Mouse (Mus musculus) liver, postnatal 0 days (tissue): ENCODE measurements around the gene 4930432K21Rik.

Experiments used
- CTCF ChIP-seq: sonication (generic); IDR thresholded peaks from 2 replicates; pipeline ENCODE4 v1.5.1; 2016; ENCODE audit warnings: antibody characterized with exemption, low read depth
- EP300 ChIP-seq: IDR thresholded peaks from 2 replicates; pipeline ENCODE4 v1.6.1; 2016; ENCODE audit warnings: antibody characterized with exemption, low read depth, mild to moderate bottlenecking

DNA sequence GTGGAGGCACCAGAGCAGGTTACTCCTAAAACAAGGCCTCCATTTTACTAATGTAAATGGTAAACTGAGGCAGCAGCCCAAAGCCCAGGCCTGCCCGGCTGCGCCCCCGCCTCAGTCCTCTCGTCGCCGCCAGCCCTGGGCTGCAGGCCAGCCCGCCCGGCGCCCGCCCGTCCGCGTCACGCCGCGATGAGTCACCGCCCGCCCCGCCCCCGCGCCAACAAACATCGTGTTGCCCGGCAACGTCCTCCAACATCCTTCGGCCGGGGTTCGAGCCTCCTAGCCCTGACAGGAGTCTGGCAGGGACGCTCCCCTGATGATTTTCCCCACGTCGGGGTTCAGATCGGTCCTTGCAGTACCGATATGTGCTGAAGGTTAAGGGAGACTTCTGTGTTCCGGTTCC is 44.7 kb downstream of the 4930432K21Rik start:
- TF ChIP-seq CTCF (no peak), EP300 (no peak)
